Mouse (Mus musculus) kidney, postnatal 0 days (tissue): ENCODE results near the gene Rdx. TPM values are rescaled to one million over a fixed set of nuclear protein-coding genes. Genes with fewer than 3 reads are reported as not detected.

Source experiments
- ATAC-seq: fragments of 200-750 bp; cut with Nextera tagmentation; replicated peaks from 2 replicates; pipeline ENCODE4 v1.8.0; 2017; ENCODE audit warnings: low read depth, moderate number of reproducible peaks, moderate TSS enrichment, moderate library complexity; ENCODE audit not compliant: low FRiP score
- DNase-seq: peaks from one replicate; pipeline ENCODE4 v3.0.0-alpha.2; 2016; ENCODE audit warnings: low spot score
- H3K27ac ChIP-seq: fragments of 300-500 bp; sonication (generic); 2 replicates; pipeline ENCODE4 v1.5.1; 2014; ENCODE audit warnings: mild to moderate bottlenecking
- H3K27me3 ChIP-seq: fragments of 300-500 bp; sonication (generic); 2 replicates; pipeline ENCODE4 v1.6.1; 2014; ENCODE audit warnings: low read length, mixed read lengths; ENCODE audit not compliant: insufficient read depth
- H3K36me3 ChIP-seq: fragments of 300-500 bp; sonication (generic); 2 replicates; pipeline ENCODE4 v1.6.1; 2014; ENCODE audit warnings: low read length, mixed read lengths; ENCODE audit not compliant: insufficient read depth
- H3K4me1 ChIP-seq: fragments of 300-500 bp; sonication (generic); replicated peaks from 2 replicates; pipeline ENCODE4 v1.6.1; 2014; ENCODE audit warnings: antibody characterized with exemption, low read length, mixed read lengths; ENCODE audit not compliant: insufficient read depth
- H3K4me2 ChIP-seq: fragments of 300-500 bp; sonication (generic); 2 replicates; pipeline ENCODE4 v1.6.1; 2014; ENCODE audit warnings: mild to moderate bottlenecking, low read length, moderate library complexity, mixed read lengths
- H3K4me3 ChIP-seq: fragments of 300-500 bp; sonication (generic); replicated peaks from 2 replicates; pipeline ENCODE4 v1.5.1; 2014; ENCODE audit warnings: low read depth, low read length
- H3K9ac ChIP-seq: fragments of 300-500 bp; sonication (generic); 2 replicates; pipeline ENCODE4 v1.6.1; 2014; ENCODE audit warnings: low read depth, low read length
- H3K9me3 ChIP-seq: fragments of 300-500 bp; sonication (generic); replicated peaks from 2 replicates; pipeline ENCODE4 v1.6.1; 2016; ENCODE audit warnings: low read length, inconsistent platforms, mixed read lengths
- CTCF ChIP-seq: IDR thresholded peaks from 2 replicates; pipeline ENCODE4 v1.5.1; 2016; ENCODE audit warnings: antibody characterized with exemption, low read depth, mild to moderate bottlenecking, moderate library complexity
- WGBS: fragments of 180-500 bp; shearing (Covaris S2); extraction: QIAGEN DNeasy Blood & Tissue Kit; methylation state at CpG from one replicate; pipeline ENCODE4 v1.1.7; 2014; 5-methylcytosine and 5-hydroxymethylcytosine counted together
- polyA plus RNA-seq: library from polyadenylated mRNA; unstranded; fragments of >200 nt; fragmentation: Nextera tagmentation; extraction: Ambion mirVana; gene quantifications from 2 replicates; pipeline ENCODE4 v1.2.1, GENCODE M21; 2015

Rdx gene
- polyA plus RNA-seq, 1 experiment from 2014 or later = 137 TPM

DNA sequence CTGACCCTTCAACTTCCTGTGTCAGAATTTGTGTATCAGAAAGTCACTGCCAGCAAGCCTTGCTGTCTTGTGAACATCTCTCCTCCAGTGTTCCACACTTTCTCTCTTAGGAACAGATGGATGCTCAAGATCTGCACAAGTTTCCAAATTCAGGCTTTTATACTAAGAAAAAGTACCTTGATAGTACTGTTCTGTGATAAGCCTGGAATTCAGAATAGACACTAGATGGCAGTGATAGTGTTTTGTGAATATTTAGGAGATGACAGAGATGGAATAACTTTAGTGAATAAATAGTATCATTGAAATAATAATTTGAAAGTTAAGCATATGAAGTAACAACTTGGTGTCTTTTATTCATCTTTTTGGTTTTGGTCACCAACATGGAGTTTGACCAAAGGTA is 25.2 kb downstream of the Rdx start:
- H3K4me3 ChIP-seq = no peak overlapping the region
- no peaks in the 10 kb centered on the region for H3K9me3 ChIP-seq
- peaks cover 43% of the 10 kb centered on the region for H3K36me3 ChIP-seq
- ATAC-seq (no peak), DNase-seq (no peak)
- no peak overlapping the region for H3K4me2 ChIP-seq
- H3K27me3 ChIP-seq = no peaks in the 10 kb centered on the region
- H3K27ac ChIP-seq = no peak overlapping the region
- no peak; the same call in 1 of the 2 replicates for TF ChIP-seq CTCF
- H3K4me1 ChIP-seq = no peaks in the 10 kb centered on the region
- no peak overlapping the region for H3K9ac ChIP-seq

DNA sequence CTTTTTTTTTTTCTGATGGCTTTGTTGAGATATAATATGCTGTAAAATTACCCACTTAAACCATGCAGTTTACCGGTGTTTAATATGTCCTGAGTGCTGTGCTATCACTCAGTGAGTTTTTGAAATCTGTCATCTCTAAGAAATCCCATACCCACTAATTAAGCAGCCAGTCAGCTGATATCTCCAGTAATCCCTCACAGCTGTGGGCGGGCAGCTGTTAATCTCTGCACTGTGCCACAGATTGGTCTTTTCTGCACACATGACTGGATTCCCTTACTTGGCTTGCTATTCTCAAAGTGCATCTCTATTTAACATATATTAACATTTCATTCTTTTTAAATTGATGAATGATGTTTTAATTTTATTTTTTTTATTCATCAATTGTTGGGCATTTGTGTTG is 29.1 kb downstream of the Rdx start:
- Histone ChIP-seq H3K4me2 (no peak overlapping the region), H3K36me3 (peaks cover 37% of the 10 kb centered on the region; the same call in 1 of the 2 replicates), H3K27me3 (no peaks in the 10 kb centered on the region), H3K9ac (no peak overlapping the region), H3K4me3 (no peak overlapping the region), H3K4me1 (no peaks in the 10 kb centered on the region), H3K27ac (no peak overlapping the region), H3K9me3 (no peaks in the 10 kb centered on the region)
- no peak for ATAC-seq
- no peak for TF ChIP-seq CTCF
- DNase-seq = no peak
- WGBS = 87% methylated on average over 2 of the region's 2 CpGs

DNA sequence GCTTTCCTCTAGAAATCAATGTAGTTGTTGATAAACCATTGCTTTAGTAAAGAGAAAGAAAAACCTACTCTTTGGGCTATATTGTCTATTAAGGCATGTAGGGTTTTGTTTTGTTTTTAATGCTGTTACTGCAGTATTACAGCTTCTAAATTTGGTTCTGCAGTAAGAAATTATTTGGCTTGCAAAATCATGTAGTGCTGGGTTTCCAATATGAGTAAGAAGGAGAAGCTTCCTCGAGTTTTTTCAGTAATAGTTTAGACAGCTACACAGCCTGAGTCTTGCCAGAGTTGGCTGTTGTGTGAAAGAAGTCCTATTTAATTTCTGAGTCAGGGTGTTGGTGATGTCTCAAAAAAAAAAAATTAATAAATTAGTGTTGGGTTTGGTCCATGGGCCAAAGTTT is 30.7 kb downstream of the Rdx start:
- Histone ChIP-seq H3K4me1 (no peaks in the 10 kb centered on the region), H3K27ac (no peak overlapping the region), H3K9ac (no peak overlapping the region), H3K4me2 (no peak overlapping the region), H3K27me3 (no peaks in the 10 kb centered on the region), H3K36me3 (peaks cover 43% of the 10 kb centered on the region; the same call in 1 of the 2 replicates), H3K9me3 (no peaks in the 10 kb centered on the region), H3K4me3 (no peak overlapping the region)
- no peak for ATAC-seq
- no peak for TF ChIP-seq CTCF
- no peak for DNase-seq
- 91% methylated on average over 1 of the region's 1 CpGs for WGBS

DNA sequence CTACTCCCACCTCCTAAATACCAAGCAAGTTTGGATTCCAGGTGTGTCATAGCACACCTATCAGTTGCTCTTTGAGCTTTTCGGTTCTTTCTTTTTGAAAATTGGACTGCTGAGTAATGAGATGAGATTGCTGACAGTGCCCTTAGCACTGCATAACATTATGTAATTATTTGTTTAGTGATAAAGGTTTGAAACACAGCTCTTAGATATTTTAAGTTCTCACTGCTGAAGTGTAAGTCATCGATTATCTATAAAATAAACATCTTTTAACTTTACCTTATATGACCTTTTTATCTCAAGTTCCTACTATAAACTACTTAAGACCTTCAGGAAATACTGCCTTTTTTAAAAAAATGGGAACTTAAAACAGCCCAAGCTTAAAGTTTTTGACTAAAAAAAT is 35.0 kb downstream of the Rdx start:
- H3K27me3 ChIP-seq = no peaks in the 10 kb centered on the region
- ATAC-seq = no peak
- DNase-seq = no peak
- H3K9me3 ChIP-seq = no peaks in the 10 kb centered on the region
- H3K36me3 ChIP-seq = peaks cover 48% of the 10 kb centered on the region
- TF ChIP-seq CTCF = no peak
- no peak overlapping the region for H3K4me2 ChIP-seq
- H3K4me3 ChIP-seq = no peak overlapping the region
- no peaks in the 10 kb centered on the region for H3K4me1 ChIP-seq
- WGBS = 83% methylated on average over 2 of the region's 2 CpGs
- H3K27ac ChIP-seq = no peak overlapping the region
- H3K9ac ChIP-seq = no peak overlapping the region

DNA sequence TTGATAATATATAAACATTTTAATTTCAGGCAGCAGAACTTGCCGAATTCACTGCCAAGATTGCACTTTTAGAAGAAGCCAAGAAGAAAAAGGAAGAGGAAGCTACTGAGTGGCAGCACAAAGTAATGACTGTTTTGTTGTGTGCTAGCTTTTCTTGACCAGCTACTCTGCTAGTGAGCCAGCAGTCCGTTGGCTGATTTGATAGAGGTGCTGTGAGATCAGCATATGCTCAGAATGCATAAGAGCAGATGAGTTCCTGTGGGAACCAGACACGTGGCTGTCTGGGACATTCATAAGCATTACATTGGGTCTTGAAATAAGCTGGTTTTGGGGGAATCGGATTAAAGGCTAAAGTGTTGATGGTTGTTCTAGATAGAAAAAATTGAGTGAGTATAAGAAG is 35.4 kb downstream of the Rdx start:
- 89% methylated on average over 4 of the region's 4 CpGs for WGBS
- peaks cover 48% of the 10 kb centered on the region for H3K36me3 ChIP-seq
- H3K4me3 ChIP-seq = no peak overlapping the region
- no peak for ATAC-seq
- H3K4me2 ChIP-seq = no peak overlapping the region
- no peaks in the 10 kb centered on the region for H3K27me3 ChIP-seq
- no peak overlapping the region for H3K9ac ChIP-seq
- no peak for DNase-seq
- no peaks in the 10 kb centered on the region for H3K9me3 ChIP-seq
- no peak overlapping the region for H3K27ac ChIP-seq
- no peak for TF ChIP-seq CTCF
- no peaks in the 10 kb centered on the region for H3K4me1 ChIP-seq

DNA sequence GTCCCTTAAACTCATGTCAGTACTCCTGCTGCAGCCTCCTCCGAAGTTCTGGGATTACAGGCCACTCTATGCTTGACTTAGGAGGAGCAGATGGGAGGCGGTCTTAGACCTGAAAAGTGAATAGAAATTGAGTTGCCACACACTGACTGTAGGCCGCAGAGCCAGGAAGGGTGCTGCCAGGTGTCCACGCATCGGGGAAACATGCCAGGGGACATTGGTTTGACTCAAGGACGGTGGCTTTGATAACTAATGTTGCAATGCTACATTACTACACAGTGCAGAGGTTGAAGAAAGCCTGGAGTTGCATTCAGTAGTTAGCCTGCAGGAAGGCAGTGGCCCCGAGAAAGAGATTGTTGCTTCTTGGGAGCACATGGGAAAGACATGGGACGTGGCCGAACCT is 44.8 kb downstream of the Rdx start:
- H3K9ac ChIP-seq = no peak overlapping the region
- H3K4me3 ChIP-seq = no peak overlapping the region
- DNase-seq (no peak), ATAC-seq (no peak)
- TF ChIP-seq CTCF = no peak
- H3K4me2 ChIP-seq = no peak overlapping the region
- peaks cover 21% of the 10 kb centered on the region; the same call in 1 of the 2 replicates for H3K36me3 ChIP-seq
- no peak overlapping the region for H3K27ac ChIP-seq
- no peaks in the 10 kb centered on the region for H3K9me3 ChIP-seq
- 92% methylated on average over 9 of the region's 9 CpGs for WGBS
- no peaks in the 10 kb centered on the region for H3K4me1 ChIP-seq
- no peaks in the 10 kb centered on the region for H3K27me3 ChIP-seq

DNA sequence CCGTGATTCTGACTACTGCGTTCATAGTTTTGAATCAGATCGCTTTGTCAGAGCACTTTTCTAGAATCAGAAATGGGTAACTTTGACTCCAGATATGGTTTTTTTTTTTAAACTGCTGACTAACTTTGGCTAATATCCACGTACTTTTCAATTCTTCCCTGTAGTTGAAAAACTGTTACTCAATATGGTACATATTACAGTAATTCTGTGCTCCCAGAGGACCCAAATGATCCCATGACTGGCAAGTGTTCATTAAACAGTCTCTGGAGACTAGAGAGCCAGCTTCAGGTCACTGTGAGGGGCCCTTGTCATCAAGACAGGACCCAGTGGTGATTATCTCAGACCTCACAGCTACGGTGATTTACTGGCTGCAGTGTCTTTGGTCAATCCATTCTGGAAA is 45.3 kb downstream of the Rdx start:
- no peak overlapping the region for H3K9ac ChIP-seq
- DNase-seq (no peak), ATAC-seq (no peak)
- H3K9me3 ChIP-seq = no peaks in the 10 kb centered on the region
- H3K36me3 ChIP-seq = peaks cover 16% of the 10 kb centered on the region; the same call in 1 of the 2 replicates
- H3K27me3 ChIP-seq = no peaks in the 10 kb centered on the region
- no peak overlapping the region for H3K27ac ChIP-seq
- H3K4me3 ChIP-seq = no peak overlapping the region
- H3K4me1 ChIP-seq = no peaks in the 10 kb centered on the region
- no peak overlapping the region for H3K4me2 ChIP-seq
- WGBS = 86% methylated on average over 5 of the region's 5 CpGs
- no peak for TF ChIP-seq CTCF
